Mouse (Mus musculus): Measurements from ENCODE around the gene Ccdc14. TPM values are rescaled to one million over a fixed set of nuclear protein-coding genes. Genes with fewer than 3 reads are reported as not detected.

Gene Ccdc14
- polyA plus RNA-seq, 1 experiment: 2.6 TPM

GRCm38 (mm10) chr16:34756991-34757390, 66.6 kb downstream of the Ccdc14 start:
- Histone ChIP-seq H3K27me3 (ENCODE audit: control insufficient read depth, insufficient read depth, low read length) (no peaks in the 10 kb centered on the region), H3K4me3 (replicated peaks; ENCODE audit: insufficient read depth, low read depth, low read length) (no peak overlapping the region), H3K27ac (ENCODE audit: insufficient read depth, low read length) (no peak overlapping the region), H3K4me1 (ENCODE audit: control insufficient read depth, insufficient read depth, low read length) (no peaks in the 10 kb centered on the region)
- no peak for DNase-seq
- TF ChIP-seq CTCF (IDR thresholded peaks at IDR 0.05; ENCODE audit: borderline replicate concordance, insufficient read depth, low read depth, low read length) (no peak), POLR2A (IDR thresholded peaks at IDR 0.05; ENCODE audit: borderline replicate concordance, insufficient read depth, low read length) (no peak)
- WGBS: 65% methylated on average over 7 of the region's 7 CpGs

- DNase-seq: no peak
- no peak for TF ChIP-seq CTCF (IDR thresholded peaks at IDR 0.05; ENCODE audit: borderline replicate concordance, insufficient read depth, low read depth, low read length)
- no peak for TF ChIP-seq POLR2A (IDR thresholded peaks at IDR 0.05; ENCODE audit: borderline replicate concordance, insufficient read depth, low read length)
- Histone ChIP-seq H3K27me3 (ENCODE audit: control insufficient read depth, insufficient read depth, low read length) (no peaks in the 10 kb centered on the region), H3K27ac (ENCODE audit: insufficient read depth, low read length) (no peak overlapping the region), H3K4me1 (ENCODE audit: control insufficient read depth, insufficient read depth, low read length) (no peaks in the 10 kb centered on the region), H3K4me3 (replicated peaks; ENCODE audit: insufficient read depth, low read depth, low read length) (no peak overlapping the region)
- WGBS: 47% methylated on average over 5 of the region's 5 CpGs
Observed at GRCm38 (mm10) chr16:34758205-34758604, 67.8 kb downstream of the Ccdc14 start.

GRCm38 (mm10) chr16:34763959-34764591, 73.7 kb downstream of the Ccdc14 start:
- Histone ChIP-seq H3K27me3 (ENCODE audit: control insufficient read depth, insufficient read depth, low read length) (no peaks in the 10 kb centered on the region), H3K4me3 (replicated peaks; ENCODE audit: insufficient read depth, low read depth, low read length) (no peak overlapping the region), H3K27ac (ENCODE audit: insufficient read depth, low read length) (no peak overlapping the region), H3K4me1 (ENCODE audit: control insufficient read depth, insufficient read depth, low read length) (no peaks in the 10 kb centered on the region)
- 76% methylated on average over 9 of the region's 9 CpGs for WGBS
- no peak for TF ChIP-seq CTCF (IDR thresholded peaks at IDR 0.05; ENCODE audit: borderline replicate concordance, insufficient read depth, low read depth, low read length)
- no peak for TF ChIP-seq POLR2A (IDR thresholded peaks at IDR 0.05; ENCODE audit: borderline replicate concordance, insufficient read depth, low read length)
- no peak for DNase-seq

GRCm38 (mm10) chr16:34765666-34766065, 75.2 kb downstream of the Ccdc14 start:
- no peak overlapping the region for H3K27ac ChIP-seq (ENCODE audit: insufficient read depth, low read length)
- TF ChIP-seq CTCF (IDR thresholded peaks at IDR 0.05; ENCODE audit: borderline replicate concordance, insufficient read depth, low read depth, low read length) (no peak), POLR2A (IDR thresholded peaks at IDR 0.05; ENCODE audit: borderline replicate concordance, insufficient read depth, low read length) (no peak)
- H3K4me1 ChIP-seq (ENCODE audit: control insufficient read depth, insufficient read depth, low read length): no peaks in the 10 kb centered on the region
- DNase-seq: no peak
- 97% methylated on average over 1 of the region's 1 CpGs for WGBS
- H3K4me3 ChIP-seq (replicated peaks; ENCODE audit: insufficient read depth, low read depth, low read length): no peak overlapping the region
- no peaks in the 10 kb centered on the region for H3K27me3 ChIP-seq (ENCODE audit: control insufficient read depth, insufficient read depth, low read length)

GRCm38 (mm10) chr16:34766193-34766592, 75.8 kb downstream of the Ccdc14 start:
- DNase-seq: no peak
- TF ChIP-seq POLR2A (IDR thresholded peaks at IDR 0.05; ENCODE audit: borderline replicate concordance, insufficient read depth, low read length): no peak
- no peak for TF ChIP-seq CTCF (IDR thresholded peaks at IDR 0.05; ENCODE audit: borderline replicate concordance, insufficient read depth, low read depth, low read length)
- 98% methylated on average over 1 of the region's 1 CpGs for WGBS
- H3K27me3 ChIP-seq (ENCODE audit: control insufficient read depth, insufficient read depth, low read length): no peaks in the 10 kb centered on the region
- no peaks in the 10 kb centered on the region for H3K4me1 ChIP-seq (ENCODE audit: control insufficient read depth, insufficient read depth, low read length)
- no peak overlapping the region for H3K4me3 ChIP-seq (replicated peaks; ENCODE audit: insufficient read depth, low read depth, low read length)
- H3K27ac ChIP-seq (ENCODE audit: insufficient read depth, low read length): no peak overlapping the region

GRCm38 (mm10) chr16:34767443-34767842, 77.0 kb downstream of the Ccdc14 start:
- no peak for DNase-seq
- H3K4me3 ChIP-seq (replicated peaks; ENCODE audit: insufficient read depth, low read depth, low read length): no peak overlapping the region
- no peaks in the 10 kb centered on the region for H3K27me3 ChIP-seq (ENCODE audit: control insufficient read depth, insufficient read depth, low read length)
- no peak for TF ChIP-seq POLR2A (IDR thresholded peaks at IDR 0.05; ENCODE audit: borderline replicate concordance, insufficient read depth, low read length)
- no peak for TF ChIP-seq CTCF (IDR thresholded peaks at IDR 0.05; ENCODE audit: borderline replicate concordance, insufficient read depth, low read depth, low read length)
- WGBS: 95% methylated on average over 2 of the region's 2 CpGs
- H3K4me1 ChIP-seq (ENCODE audit: control insufficient read depth, insufficient read depth, low read length): no peaks in the 10 kb centered on the region
- H3K27ac ChIP-seq (ENCODE audit: insufficient read depth, low read length): no peak overlapping the region

- Histone ChIP-seq H3K27me3 (ENCODE audit: control insufficient read depth, insufficient read depth, low read length) (no peaks in the 10 kb centered on the region), H3K27ac (ENCODE audit: insufficient read depth, low read length) (no peak overlapping the region), H3K4me1 (ENCODE audit: control insufficient read depth, insufficient read depth, low read length) (no peaks in the 10 kb centered on the region), H3K4me3 (replicated peaks; ENCODE audit: insufficient read depth, low read depth, low read length) (no peak overlapping the region)
- TF ChIP-seq POLR2A (IDR thresholded peaks at IDR 0.05; ENCODE audit: borderline replicate concordance, insufficient read depth, low read length) (no peak), CTCF (IDR thresholded peaks at IDR 0.05; ENCODE audit: borderline replicate concordance, insufficient read depth, low read depth, low read length) (no peak)
- WGBS: 37% methylated on average over 4 of the region's 4 CpGs
- DNase-seq: no peak
Observed at GRCm38 (mm10) chr16:34768436-34768835, 78.0 kb downstream of the Ccdc14 start.

GRCm38 (mm10) chr16:34770127-34770526, 79.7 kb downstream of the Ccdc14 start:
- no peaks in the 10 kb centered on the region for H3K27me3 ChIP-seq (ENCODE audit: control insufficient read depth, insufficient read depth, low read length)
- 56% methylated on average over 4 of the region's 4 CpGs for WGBS
- H3K27ac ChIP-seq (ENCODE audit: insufficient read depth, low read length): no peak overlapping the region
- no peak for TF ChIP-seq POLR2A (IDR thresholded peaks at IDR 0.05; ENCODE audit: borderline replicate concordance, insufficient read depth, low read length)
- TF ChIP-seq CTCF (IDR thresholded peaks at IDR 0.05; ENCODE audit: borderline replicate concordance, insufficient read depth, low read depth, low read length): no peak
- H3K4me3 ChIP-seq (replicated peaks; ENCODE audit: insufficient read depth, low read depth, low read length): no peak overlapping the region
- no peaks in the 10 kb centered on the region for H3K4me1 ChIP-seq (ENCODE audit: control insufficient read depth, insufficient read depth, low read length)
- no peak for DNase-seq
